Mouse (Mus musculus) heart, adult 18-20 months (tissue): ENCODE data around the gene Kctd10. TPM values are rescaled to one million over a fixed set of nuclear protein-coding genes. Genes with fewer than 3 reads are reported as not detected.

Experiments
- DNase-seq, 2 experiments: peaks; one replicate each; pipeline ENCODE4 v3.0.0; 2021 to 2022; ENCODE audit warnings: mixed read lengths in 1 of 2
- long read RNA-seq, 2 experiments: library from polyadenylated mRNA; stranded (forward); transcript quantifications; one replicate each; pipeline ENCODE4 v2.0.0; 2021
- total RNA-seq, 2 experiments: library from RNA; stranded (reverse); gene quantifications; 2 replicates each; pipeline ENCODE4 v1.2.3; 2021

The Kctd10 gene
- total RNA-seq: 10 to 100 TPM; 49.1 to 51.0 TPM
- long read RNA-seq, experiment 1, transcript Kctd10-202 (7 exons, 3,103 nt): major isoform, 54 of 82 reads
- long read RNA-seq, experiment 1, transcript Kctd10-201 (7 exons, 1,026 nt): minor isoform, 7 of 82 reads
- long read RNA-seq, experiment 1, partial matches to known transcripts: 13 of 82 reads
- long read RNA-seq, experiment 1, other reads (novel, unspliced or antisense): 8 of 82 reads
- long read RNA-seq, experiment 2, transcript Kctd10-202 (7 exons, 3,103 nt): major isoform, 23 of 36 reads
- long read RNA-seq, experiment 2, partial matches to known transcripts: 5 of 36 reads
- long read RNA-seq, experiment 2, other reads (novel, unspliced or antisense): 4 of 36 reads

DNA sequence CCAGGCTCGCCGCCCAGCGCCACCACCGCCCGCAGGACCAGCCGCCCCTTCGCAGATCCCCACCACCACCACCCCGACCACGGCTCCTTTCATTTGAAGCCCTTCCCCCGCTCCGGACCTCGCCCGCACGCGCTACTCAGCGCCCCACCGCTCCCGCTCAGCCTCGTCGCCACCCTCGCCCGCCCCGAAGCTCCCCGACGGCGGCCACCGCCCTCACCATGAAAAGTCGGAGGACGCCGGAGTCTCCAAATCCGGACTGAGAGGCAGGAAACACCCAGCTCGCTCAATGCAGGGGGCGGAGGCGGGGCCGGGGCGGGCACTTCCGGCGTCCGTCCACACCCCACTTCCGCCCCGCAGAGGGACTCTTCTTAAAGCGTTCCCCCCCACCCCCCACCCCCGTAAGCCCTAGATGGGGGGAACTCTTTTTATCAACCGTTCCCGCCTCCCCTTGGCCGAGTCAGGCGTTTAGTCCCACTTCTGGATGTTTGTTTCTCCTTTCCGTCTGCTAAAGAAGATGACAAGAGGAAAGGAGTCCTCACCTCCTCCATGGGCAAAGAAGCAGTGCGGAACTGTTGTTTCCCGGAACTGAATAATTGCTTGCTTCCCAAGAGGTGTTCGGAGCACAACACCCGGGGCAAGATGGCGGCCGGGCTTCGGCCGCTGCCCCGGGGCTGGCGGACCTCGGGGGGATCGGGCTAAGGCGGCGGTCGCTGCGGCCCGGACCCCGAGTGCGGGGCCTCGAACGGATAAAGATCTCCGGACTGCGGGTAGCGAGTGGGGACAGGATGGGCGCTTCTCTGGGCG lies at the start of gene Kctd10, which contains the start of gene Ube3b:
Gene Kctd10 (minus strand): TSS at position 300 of the 804 bp plus-strand sequence.
Gene Ube3b (plus strand): TSS at position 399 of the 804 bp plus-strand sequence.
- DNase-seq: peak; percentile 90

- DNase-seq: no peak
Observed at GRCm38 (mm10) chr5:114429781-114430180, 49.5 kb upstream of the Kctd10 start.

GRCm38 (mm10) chr5:114428621-114429020 lies 48.3 kb upstream of the Kctd10 start:
- DNase-seq: no peak

- DNase-seq: no peak
Observed at GRCm38 (mm10) chr5:114426732-114427131, 46.4 kb upstream of the Kctd10 start.

GRCm38 (mm10) chr5:114423961-114424360 lies 43.7 kb upstream of the Kctd10 start:
- no peak for DNase-seq

GRCm38 (mm10) chr5:114422591-114422990 lies 42.3 kb upstream of the Kctd10 start:
- DNase-seq: no peak

DNA sequence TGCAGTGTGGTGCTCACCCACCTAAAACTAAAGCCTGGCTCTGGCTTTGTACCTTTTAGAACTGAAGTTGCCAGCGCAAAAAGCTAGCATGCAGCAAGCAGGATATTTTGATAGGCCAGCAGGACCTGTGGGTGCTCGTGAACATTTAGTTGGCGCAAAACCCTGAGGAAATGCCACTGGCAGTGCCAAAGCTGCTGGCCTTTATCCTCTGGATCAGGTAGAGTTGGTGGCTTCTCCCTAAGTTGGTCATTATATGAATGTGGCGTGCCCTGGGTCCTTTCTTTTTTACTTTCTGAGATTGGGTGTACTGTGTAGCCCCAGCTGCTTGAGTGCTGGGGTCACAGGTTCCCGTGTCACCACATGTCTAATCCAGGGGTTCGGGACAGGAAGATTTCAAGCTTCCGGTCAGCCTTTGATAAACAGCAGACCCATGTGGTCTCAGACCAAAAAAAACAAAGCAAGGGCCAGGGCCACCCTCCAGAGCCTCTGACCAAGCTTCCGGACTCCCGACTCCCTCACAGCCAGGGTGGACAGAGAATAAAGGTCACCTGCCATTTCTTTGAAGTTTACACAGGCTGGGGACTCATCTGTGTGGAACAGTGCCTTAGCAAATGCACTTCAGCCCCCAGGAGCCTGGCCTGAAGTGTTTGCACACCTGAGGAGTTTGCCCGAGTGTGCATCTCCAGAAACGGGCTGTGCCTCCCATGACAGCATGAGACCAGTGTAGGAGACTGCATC lies 41.4 kb upstream of the Kctd10 start:
- peak; percentile 20 to 35 for DNase-seq

DNA sequence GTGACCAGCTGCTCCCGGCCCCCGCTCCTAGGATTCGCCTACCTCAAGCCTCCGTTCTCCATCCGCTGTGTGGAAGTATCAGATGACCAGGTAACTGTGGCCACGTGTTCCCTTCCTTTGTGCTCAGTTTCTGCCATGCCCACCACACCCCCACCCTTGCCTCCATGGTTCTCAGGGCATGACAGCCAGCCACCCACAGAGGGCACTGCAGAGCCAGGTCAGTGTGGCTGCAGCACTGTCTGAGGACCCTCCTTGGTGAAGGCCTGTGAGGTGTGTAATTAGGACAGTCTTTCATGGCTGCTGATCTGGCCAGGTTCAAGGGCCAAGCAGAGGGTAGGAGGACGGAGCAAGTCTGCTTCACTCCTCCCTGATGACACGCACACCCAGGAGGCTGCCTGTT lies 38.2 kb upstream of the Kctd10 start:
- peak in 1 of 2 experiments; percentile 21 for DNase-seq

- no peak for DNase-seq
Observed at GRCm38 (mm10) chr5:114416855-114417254, 36.5 kb upstream of the Kctd10 start.

DNA sequence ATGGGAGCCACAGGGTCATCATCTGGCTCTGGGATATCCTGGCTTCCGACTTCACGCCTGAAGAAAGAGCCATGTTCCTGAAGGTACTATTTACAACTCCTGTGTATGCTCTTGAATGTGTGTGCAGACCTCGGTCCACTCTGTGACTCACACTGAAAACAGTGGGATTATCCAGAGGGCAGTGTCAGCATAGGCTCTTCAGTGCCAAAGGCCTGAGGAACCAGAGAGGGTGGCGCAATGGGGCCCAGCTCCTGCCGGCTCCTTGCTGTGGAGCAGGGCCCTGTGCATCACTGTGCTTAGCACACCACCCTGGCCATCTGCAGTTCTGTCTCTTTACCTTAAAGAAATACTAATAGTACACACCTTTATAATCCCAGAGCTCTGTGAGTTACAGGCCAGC lies 35.3 kb upstream of the Kctd10 start:
- DNase-seq: no peak

DNA sequence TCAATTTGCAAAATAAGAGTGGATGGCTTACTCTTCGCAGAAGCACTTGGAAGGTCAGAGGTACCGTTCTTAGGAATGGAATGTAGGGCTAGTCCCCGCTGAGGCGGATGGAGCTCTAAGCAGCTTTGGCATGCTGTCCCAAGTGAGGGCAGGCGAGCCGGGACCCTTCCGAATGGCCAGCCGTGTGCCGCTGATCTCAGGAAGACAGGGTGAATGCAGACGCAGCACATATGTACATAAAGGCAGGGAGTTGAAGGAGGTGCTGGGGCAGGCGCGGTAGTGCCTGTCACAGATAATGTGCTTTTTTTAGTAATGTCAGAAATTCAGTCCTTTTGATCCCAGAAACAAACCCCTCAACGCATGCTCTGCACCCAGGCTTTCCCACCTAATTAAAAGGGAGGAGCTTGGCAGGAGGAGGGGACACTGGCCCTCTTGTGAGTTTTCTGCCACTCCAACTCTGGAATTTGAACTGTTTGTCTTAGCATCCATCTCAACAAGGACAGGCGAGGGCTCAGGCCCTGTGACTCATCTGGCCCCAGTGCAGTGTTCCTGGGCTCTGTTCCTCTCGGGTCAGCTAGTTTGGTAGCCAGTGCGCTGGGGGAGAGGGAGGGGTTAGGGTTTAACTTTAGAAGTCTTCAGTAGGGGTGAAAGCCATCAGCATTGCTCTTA lies 32.9 kb upstream of the Kctd10 start:
- peak; percentile 56 to 72 for DNase-seq

DNA sequence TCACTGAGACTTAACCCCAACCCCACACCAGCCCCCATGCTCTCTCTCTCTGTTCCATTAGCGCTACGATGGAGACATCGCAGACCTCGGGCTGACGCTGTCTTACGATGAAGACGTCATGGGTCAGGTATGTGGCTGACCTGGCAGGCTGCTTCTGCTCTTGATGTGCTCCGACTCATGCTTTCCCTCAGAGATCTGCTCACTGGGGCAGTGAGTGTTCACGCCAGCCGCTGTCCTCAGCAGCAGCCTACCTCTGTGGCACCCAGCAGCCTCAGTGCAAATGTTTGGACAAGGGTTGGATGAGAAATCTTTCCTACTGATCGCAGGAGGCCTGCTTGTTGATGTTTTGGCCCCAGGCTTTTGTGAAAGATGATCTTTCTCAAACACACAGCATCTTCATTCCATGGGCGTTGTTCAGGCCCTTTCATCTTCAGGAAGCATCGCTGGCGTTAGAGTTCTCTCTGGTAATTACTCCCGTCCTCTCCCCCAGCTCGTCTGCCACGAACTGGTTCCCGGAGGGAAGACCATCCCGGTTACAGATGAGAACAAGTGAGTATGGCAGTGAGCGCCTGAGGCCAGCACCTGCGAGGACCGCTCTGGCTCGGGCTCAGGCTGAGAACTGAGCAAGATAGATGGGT lies 32.2 kb upstream of the Kctd10 start:
- DNase-seq: no peak

DNA sequence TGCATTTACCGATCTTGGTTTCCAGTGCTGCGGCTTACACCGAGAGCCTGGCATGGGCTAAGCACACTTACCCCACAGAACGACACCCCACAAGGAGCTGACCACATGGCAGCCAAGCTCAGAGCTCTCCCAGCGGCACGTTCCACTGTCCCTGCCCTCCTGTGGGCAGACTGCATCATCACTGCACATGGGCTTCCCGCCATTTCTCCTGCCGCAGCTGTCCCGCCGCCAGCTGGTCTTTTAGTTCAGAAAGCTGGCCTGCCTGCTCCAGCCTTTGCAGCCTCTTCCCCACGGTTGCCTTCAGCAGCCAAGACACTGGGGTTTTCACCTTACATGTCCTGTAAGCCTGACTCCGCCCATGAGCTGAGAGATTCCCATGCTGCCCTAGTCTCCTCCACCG lies 30.1 kb upstream of the Kctd10 start:
- no peak for DNase-seq

GRCm38 (mm10) chr5:114408846-114409245 lies 28.5 kb upstream of the Kctd10 start:
- no peak for DNase-seq

GRCm38 (mm10) chr5:114407810-114408209 lies 27.5 kb upstream of the Kctd10 start:
- no peak for DNase-seq

DNA sequence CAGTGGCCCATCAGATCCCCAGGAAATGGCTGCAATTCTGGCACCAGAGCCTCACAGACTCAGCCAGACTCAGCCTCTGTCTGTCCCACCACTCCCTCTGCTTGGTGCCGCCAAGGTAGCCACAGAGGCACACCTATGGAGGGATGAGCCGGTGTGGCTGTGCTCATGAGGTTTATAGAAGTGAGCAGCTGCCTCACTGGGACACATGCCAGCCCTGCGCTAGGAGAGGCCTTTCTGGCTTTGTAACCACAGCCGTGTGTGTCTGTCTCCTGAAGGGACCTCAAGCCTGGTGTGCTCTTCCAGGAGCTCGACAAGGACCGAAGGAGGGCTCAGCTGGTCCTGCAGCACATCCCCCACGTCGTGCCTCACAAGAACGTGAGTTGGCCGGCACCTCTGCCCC lies 27.0 kb upstream of the Kctd10 start:
- DNase-seq: no peak

- DNase-seq: no peak
Observed at GRCm38 (mm10) chr5:114406592-114406991, 26.3 kb upstream of the Kctd10 start.

GRCm38 (mm10) chr5:114393169-114393568 lies 12.9 kb upstream of the Kctd10 start:
- DNase-seq: no peak

DNA sequence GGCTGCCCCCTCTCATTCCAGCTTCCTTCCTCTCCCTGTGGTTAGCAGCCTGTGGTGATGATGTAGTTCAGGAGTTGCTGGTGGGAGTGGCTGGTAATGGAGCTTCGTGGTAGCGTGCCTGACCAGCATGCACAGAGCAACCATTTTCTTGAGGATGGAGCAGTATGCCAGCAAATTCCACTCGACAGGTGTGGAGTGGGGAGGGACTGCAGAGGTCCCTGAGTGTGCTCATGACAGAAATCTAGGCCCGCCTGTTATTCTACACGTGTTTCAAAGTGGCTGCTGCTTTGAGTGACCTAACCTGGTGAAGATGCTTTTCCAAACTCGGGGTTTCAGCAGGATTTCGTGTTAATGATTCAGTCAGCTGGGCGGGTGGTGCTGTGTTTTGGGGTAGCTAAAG lies 4.1 kb upstream of the Kctd10 start:
- DNase-seq: no peak

DNA sequence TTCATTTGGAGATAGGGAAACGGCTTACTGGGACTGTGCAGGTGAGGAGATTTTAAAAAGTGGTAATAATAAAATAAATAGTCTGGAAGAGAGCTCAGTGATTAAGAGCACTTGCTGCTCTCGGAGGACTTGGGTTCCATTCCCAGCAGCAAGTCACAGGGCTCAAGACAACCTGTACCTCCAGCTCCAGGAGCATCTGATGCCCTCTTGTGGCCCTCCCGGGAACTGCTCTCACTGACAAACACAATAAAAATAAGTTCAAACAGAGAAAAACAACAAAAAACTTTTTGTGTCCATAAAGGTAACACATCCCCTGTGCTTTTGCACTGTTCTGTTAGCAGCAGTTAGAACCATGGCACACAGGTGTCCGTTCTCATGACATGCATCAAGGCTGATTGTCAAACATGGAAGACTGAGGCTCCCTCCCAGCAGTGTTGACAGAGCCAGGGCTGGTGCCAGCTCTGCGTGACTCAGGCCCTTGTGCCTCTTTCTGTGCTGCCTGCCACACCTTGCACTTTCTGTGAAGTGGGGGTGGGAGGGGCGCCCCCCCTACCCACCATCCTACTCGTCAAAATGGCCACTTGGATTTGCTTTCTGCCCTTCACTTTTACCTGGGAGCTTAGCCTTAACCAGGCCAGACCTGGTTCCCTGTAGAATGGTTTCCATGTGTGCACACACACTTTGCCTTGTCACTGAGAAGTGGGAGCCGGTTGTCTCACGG lies 3.0 kb upstream of the Kctd10 start:
- DNase-seq: peak in 1 of 2 experiments; percentile 61

DNA sequence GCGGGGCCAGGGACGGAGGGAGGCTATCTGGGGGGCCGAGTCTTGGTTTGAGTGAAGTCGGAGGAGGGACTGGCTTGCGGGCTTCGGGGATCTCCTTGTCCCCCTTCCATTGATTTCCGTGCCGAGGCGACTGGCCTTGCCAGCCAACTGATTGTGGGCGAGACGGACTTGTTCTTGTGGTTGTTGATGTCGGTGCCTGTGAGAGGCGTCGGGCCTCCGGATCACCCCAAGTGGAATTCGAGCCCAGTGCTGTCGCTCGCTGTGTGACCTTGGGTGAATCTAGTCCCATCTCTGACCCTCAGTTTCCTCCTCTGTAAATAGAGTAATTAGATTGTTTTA lies 674 bp upstream of the Kctd10 start:
- DNase-seq: no peak
